Mouse (Mus musculus) erythroblast, embryonic 14.5 days (primary cell): Measurements from ENCODE around the gene Rpl13a.
A peak's percentile ranks its signal among the peaks of the same experiment; 100 is the strongest.

Source experiments
- GATA1 ChIP-seq: IDR thresholded peaks from 2 replicates; pipeline ENCODE4 v1.6.1; 2012; ENCODE audit warnings: low read length, inconsistent platforms, mixed read lengths
- TAL1 ChIP-seq: IDR thresholded peaks from 3 replicates; pipeline ENCODE4 v1.6.1; 2012; ENCODE audit warnings: low read length, inconsistent platforms, mixed read lengths

DNA sequence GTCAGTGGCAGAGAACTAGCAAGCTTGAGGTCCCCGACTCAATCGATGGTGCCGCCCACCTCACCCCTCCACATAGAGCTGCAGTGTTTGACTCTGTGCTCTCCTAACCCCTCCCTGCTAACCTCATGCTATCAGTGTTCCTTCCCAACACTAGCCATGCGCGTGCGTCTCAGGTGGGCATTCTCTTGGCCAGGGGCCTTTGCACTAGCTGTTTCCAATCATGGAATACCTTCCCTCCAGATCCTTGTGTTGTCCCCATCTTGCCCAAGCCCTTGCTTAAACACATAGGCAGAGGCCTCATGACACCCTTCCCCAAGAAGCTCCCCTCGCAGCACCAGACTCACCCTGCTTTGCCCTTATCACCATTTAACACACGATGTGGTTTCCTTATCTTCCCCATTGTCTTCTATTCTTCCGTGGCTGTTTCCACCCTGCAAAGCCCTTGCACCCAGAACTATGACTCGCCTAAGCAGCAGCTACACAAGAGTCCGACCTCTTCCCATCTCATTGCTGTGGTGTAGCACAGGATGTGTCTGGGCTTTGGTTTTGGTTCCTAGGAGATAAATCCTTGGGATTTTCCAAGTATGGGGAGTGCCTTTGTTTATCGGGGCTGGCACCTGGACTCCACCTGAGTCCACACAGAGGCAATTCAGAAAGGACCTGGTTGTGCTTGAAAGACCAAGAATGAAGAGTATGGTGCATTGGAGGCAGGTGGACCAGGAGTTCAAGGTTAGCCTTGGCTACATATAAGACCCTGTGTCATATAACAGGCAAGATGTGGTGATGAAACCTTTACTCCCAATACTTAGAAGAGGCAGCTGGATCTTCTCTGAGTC, 8.8 kb upstream of the Rpl13a start:
- no peak for TF ChIP-seq GATA1
- TF ChIP-seq TAL1 = 0 out of 3 replicates have a peak, but pooled peaks have one; percentile 5
